Mouse (Mus musculus) small intestine, adult 2 months (tissue): ENCODE results near the gene Cyp51.

Experiments used
- CTCF ChIP-seq: fragments of 200-500 bp; IDR thresholded peaks from 2 replicates; pipeline ENCODE4 v1.5.1; 2012; ENCODE audit warnings: low read depth, mild to moderate bottlenecking, control low read depth, inconsistent platforms, low read length, moderate library complexity, mixed read lengths; ENCODE audit not compliant: insufficient replicate concordance, insufficient read length; ENCODE audit errors: extremely low read depth
- POLR2A ChIP-seq: fragments of 200-500 bp; IDR thresholded peaks from 2 replicates; pipeline ENCODE4 v1.6.1; 2012; ENCODE audit warnings: low read depth, mild to moderate bottlenecking, control low read depth, inconsistent platforms, low read length, moderate library complexity

GRCm38 (mm10) chr5:4094471-4094870 lies 10.1 kb downstream of the Cyp51 start:
- TF ChIP-seq CTCF (no peak), POLR2A (no peak)
